Mouse (Mus musculus) myocyte (in vitro differentiated cells): ENCODE results near the gene Baiap3.

Experiments used
- CEBPB ChIP-seq: IDR thresholded peaks from 2 replicates; pipeline ENCODE4 v1.6.1; 2011; ENCODE audit warnings: mild to moderate bottlenecking, moderate library complexity; ENCODE audit not compliant: poor library complexity, insufficient read depth, severe bottlenecking
- E2F4 ChIP-seq: IDR thresholded peaks from one replicate; pipeline ENCODE4 v1.6.1; 2011; ENCODE audit warnings: mild to moderate bottlenecking, control low read depth, moderate library complexity; ENCODE audit not compliant: insufficient read depth
- MAX ChIP-seq: IDR thresholded peaks from one replicate; pipeline ENCODE4 v1.6.1; 2011; ENCODE audit warnings: low read depth, mild to moderate bottlenecking, control low read depth
- MYOD1 ChIP-seq, 3 experiments: IDR thresholded peaks; one replicate each; pipeline ENCODE4 v1.6.1; 2011; ENCODE audit warnings: control low read depth in 2 of 3, low read depth in 2 of 3, mild to moderate bottlenecking in 2 of 3, moderate library complexity in 1 of 3; ENCODE audit not compliant: insufficient read length in 2 of 3, control insufficient read depth in 1 of 3
- MYOG ChIP-seq, 3 experiments: IDR thresholded peaks; one replicate each; pipeline ENCODE4 v1.6.1; 2011; ENCODE audit warnings: control low read depth in 2 of 3, low read depth in 2 of 3, mild to moderate bottlenecking in 2 of 3; ENCODE audit not compliant: insufficient read length in 2 of 3, control insufficient read depth in 1 of 3, insufficient read depth in 1 of 3
- POLR2A ChIP-seq: IDR thresholded peaks from one replicate; pipeline ENCODE4 v1.6.1; 2011; ENCODE audit warnings: low read depth, mild to moderate bottlenecking, control low read depth, moderate library complexity; ENCODE audit not compliant: insufficient read length
- POLR2AphosphoS2 ChIP-seq: IDR thresholded peaks from one replicate; pipeline ENCODE4 v1.6.1; 2011; ENCODE audit warnings: low read depth, control low read depth; ENCODE audit not compliant: insufficient read length
- REST ChIP-seq: IDR thresholded peaks from one replicate; pipeline ENCODE4 v1.6.1; 2011; ENCODE audit warnings: mild to moderate bottlenecking, control low read depth, moderate library complexity; ENCODE audit not compliant: insufficient read depth, insufficient read length
- SRF ChIP-seq: IDR thresholded peaks from one replicate; pipeline ENCODE4 v1.6.1; 2011; ENCODE audit warnings: low read depth; ENCODE audit not compliant: control insufficient read depth, insufficient read length
- TCF12 ChIP-seq: IDR thresholded peaks from one replicate; pipeline ENCODE4 v1.6.1; 2011; ENCODE audit warnings: mild to moderate bottlenecking, control low read depth; ENCODE audit not compliant: poor library complexity, insufficient read depth, severe bottlenecking
- TCF3 ChIP-seq: IDR thresholded peaks from one replicate; pipeline ENCODE4 v1.6.1; 2011; ENCODE audit warnings: low read depth, control low read depth; ENCODE audit not compliant: insufficient read length
- USF1 ChIP-seq: IDR thresholded peaks from one replicate; pipeline ENCODE4 v1.6.1; 2011; ENCODE audit warnings: low read depth, mild to moderate bottlenecking, control low read depth, moderate library complexity

DNA sequence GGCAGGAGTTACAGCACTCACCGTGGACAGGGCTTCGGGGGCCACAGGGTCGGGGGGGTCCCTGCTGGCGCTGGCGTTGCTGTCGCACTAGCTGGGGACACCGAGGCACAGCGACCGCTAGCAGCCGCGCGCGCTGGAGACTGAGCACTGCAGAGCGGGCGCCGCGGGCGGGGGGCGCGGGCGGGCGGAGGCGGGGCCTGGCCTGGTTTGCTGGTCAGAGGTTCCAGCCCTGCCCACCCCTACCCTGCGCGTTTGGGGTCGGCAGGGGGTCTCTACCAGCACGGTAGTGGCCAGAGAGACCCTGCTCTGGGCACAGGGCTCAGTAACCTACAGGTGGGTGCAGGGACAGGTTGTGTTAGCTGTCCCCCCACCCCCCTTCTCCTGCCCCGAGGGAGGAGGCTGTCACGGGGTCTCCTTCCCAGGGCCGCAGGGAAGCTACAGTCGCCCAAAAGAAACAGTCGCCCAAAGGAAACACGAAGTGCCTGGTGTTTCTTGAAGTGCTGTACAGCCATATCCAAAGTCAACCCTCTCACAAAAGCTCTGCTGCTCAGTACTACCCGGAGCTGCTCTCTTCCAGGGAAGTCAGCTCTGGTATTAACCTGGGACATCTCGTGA is at the start of gene Baiap3:
- TF ChIP-seq POLR2A (no peak), MYOG (IDR thresholded peaks at IDR 0.05; ENCODE audit: control insufficient read depth in 1 of 3, insufficient read depth in 1 of 3, insufficient read length in 2 of 3, low read depth in 2 of 3) (no peak), TCF3 (no peak), POLR2AphosphoS2 (no peak), TCF12 (no peak), MAX (no peak), CEBPB (no peak), USF1 (no peak), E2F4 (no peak), MYOD1 (IDR thresholded peaks at IDR 0.05; ENCODE audit: control insufficient read depth in 1 of 3, insufficient read length in 2 of 3, low read depth in 2 of 3) (no peak), REST (no peak), SRF (no peak)
